Mouse (Mus musculus) liver, adult 2 months (tissue): Measurements from ENCODE around the gene Dact3.

Experiments
- CTCF ChIP-seq: fragments of 200-500 bp; IDR thresholded peaks from 2 replicates; pipeline ENCODE4 v1.5.1; 2011; ENCODE audit warnings: low read depth, low read length, control low read depth
- POLR2A ChIP-seq: fragments of 200-500 bp; IDR thresholded peaks from 2 replicates; pipeline ENCODE4 v1.6.1; 2011; ENCODE audit warnings: low read length, control low read depth; ENCODE audit not compliant: insufficient read depth; ENCODE audit errors: extremely low read depth

- TF ChIP-seq CTCF (no peak), POLR2A (no peak)
Observed at GRCm38 (mm10) chr7:16869497-16869896, 5.6 kb upstream of the Dact3 start.
